Mouse (Mus musculus): Measurements from ENCODE around the gene Gclc.

Gene Gclc

DNA sequence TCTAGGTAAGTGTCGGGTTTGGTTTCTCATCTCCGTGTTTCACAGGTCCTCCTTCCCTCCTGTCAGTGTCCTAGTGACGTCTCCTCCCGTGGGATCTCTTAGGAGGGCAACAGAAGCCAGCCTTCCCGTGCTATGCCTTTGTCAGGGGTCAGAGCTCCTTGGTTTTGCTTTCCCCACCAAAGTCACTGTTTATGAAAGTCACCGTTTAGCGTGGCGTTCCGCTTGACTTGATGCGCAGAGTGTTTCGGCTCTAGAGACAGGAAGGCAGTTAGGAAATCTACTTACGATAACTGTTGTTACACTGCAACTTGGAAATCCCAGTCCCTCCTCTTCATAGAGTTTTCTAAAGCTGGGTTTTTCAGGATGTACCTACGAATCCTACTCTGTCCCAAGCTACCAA is 28.7 kb downstream of the Gclc start:
- 94% methylated on average over 13 of the region's 13 CpGs for WGBS

- WGBS = 72% methylated on average over 8 of the region's 8 CpGs
These were observed 31.1 kb downstream of the Gclc start for GRCm38 (mm10) chr9:77785466-77785865.

DNA sequence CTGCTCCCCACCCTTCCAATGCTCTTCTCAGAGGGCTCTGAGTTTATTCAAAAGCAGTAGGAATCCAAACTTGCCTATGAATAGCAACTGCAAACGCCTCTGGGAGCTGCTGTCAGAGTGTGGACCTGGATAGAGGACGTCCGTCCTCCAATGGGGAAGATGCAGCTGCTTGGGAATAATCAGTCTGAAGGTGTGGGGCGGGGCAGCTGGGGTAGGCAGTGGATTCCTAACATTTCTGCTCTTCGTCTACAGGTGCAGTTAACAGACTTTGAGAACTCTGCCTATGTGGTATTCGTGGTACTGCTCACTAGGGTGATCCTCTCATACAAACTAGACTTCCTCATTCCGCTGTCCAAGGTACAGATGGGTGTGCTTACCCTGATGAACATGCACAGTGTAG is 33.6 kb downstream of the Gclc start:
- 93% methylated on average over 7 of the region's 7 CpGs for WGBS

DNA sequence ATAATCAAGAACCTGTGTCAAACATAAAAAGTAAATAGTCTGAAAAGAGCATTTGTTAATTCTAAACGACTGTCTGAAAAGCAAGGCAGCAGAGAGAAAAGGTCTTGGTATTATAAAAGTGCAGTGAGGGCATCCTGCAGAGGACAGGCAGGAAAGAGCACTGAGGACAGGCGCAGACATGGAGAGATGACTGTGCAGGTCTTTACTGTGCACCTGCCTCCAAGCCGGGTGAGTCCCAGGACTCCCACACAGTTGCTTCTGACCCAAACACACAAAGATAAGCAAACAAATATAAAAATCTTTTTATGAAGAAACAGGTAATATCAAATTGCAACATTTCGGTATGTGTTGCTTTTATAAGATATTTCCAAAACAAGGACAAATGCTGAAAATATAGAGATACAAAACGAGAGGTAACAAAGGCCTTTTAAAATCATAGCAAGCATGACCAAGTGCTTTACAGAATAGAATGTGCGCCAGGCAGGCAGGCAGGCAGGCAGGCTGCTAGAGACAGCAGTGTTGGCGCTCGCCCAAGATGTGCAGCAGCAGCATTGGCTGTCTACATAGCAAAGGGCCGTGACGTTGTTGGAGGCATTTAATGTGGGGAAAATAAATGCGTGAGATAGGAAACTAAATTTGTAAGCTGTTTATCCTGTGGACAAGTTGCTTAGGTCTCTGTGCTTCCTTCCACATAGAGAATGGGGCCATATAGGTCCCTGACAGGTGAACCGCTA is 35.4 kb downstream of the Gclc start:
- 58% methylated on average over 12 of the region's 12 CpGs for WGBS

GRCm38 (mm10) chr9:77793838-77794237 is 39.5 kb downstream of the Gclc start:
- WGBS = 73% methylated on average over 3 of the region's 3 CpGs

DNA sequence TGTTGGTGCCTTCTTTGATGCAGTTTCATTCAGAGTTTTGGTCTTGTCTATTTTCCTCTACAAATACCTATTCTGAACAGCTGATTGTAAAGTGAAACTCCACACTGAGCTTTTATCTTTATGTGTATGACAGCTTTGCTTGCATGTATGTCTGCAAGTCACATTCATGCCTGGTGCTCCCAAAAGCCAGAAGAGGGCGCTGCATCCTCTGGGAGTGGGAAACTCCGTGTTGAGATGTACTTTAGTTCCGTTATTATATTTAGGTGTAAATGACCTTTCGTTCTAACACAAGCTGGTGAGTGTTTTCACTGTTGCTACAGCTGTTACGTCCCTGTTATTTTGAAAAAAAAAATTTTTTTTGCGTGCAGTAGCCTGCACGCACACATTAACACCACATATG is 48.1 kb downstream of the Gclc start:
- WGBS = 52% methylated on average over 7 of the region's 7 CpGs

GRCm38 (mm10) chr9:77806426-77806825 is 52.1 kb downstream of the Gclc start:
- 49% methylated on average over 3 of the region's 3 CpGs for WGBS

- WGBS = 15% methylated on average over 12 of the region's 12 CpGs
These were observed 52.7 kb downstream of the Gclc start for GRCm38 (mm10) chr9:77806842-77807668.

GRCm38 (mm10) chr9:77808481-77808880 is 54.1 kb downstream of the Gclc start:
- 86% methylated on average over 6 of the region's 6 CpGs for WGBS

GRCm38 (mm10) chr9:77818858-77819257 is 64.5 kb downstream of the Gclc start:
- 78% methylated on average over 7 of the region's 7 CpGs for WGBS

GRCm38 (mm10) chr9:77819318-77819717 is 65.0 kb downstream of the Gclc start:
- whole genome bisulfite sequencing = 90% methylated on average over 2 of the region's 2 CpGs

DNA sequence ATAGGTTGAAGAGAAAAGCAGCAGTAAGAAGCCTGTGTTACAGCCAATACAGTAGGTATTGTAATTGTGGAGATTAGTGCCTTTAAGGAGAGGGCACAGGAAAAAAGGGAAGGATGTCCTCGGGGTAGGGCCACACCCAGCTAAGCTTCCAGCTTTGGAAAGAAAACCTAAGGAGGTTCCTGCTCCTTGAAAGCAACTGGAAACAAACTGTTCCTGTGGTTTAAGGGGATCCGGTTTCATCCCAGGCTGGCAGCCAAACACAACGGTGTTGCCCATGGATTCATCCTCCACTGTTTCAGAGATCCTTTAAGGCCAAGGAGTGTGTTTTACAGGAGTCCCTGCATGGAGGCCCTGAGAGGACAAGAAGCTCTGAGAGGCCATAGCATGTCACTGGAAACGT is 66.5 kb downstream of the Gclc start:
- WGBS = 60% methylated on average over 4 of the region's 4 CpGs

GRCm38 (mm10) chr9:77825380-77825961 is 71.1 kb downstream of the Gclc start:
- 39% methylated on average over 7 of the region's 7 CpGs for WGBS

- 66% methylated on average over 4 of the region's 4 CpGs for WGBS
These were observed 71.9 kb downstream of the Gclc start for GRCm38 (mm10) chr9:77826237-77826636.

DNA sequence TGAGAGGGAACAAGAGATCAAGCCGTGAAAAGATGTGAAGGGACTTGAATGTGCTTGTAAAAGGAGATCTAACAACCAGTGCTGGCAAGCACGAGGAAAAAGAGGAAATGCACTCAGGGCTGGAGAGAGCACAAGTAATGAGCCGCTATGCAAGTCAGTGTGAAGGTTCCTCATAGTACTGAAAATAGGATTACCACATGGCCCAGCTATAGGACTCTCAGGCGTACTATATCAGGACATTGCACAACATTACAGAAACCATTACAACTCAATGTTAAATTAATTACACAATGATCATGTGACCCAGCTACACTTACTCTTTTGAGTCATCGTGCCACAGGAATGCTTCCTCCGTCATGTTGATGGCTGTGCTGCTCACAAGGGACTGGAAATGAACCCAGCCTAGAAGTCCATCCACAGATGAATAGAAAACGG is 74.2 kb downstream of the Gclc start:
- WGBS = 63% methylated on average over 7 of the region's 7 CpGs

DNA sequence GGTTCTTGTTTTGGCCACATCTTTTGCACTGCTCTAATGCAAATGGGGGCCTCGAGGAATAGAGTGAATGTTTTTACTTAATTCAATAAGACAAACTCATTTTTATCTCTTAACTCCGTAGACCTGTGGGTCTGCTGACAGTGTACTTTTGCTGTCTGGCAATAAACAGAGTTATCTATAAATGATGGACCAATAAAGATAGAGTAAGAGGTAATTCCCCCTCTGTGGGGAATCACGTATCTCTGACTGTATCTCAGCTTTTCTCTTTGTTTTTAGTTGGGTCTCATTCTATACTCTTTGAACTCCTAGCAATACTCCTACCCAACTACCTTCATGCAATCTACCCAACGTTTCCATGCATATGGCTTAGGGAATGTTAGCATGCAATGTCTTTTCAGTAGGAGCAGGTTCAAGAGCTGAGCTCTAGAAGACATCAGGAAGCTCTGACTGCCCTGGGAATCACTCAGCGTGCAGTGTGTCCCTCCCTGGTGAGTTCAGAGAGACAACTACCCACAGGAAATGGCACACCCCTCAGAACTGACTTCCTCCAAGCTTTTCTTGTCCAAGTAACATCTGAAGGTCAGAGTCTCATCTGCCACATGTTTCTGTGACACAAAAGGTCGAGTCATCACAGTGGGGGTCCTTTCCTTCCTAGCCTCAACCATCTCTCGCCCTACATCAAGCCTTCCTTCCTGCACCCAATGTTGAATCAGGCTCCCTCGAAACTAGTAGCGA is 80.1 kb downstream of the Gclc start:
- WGBS = 63% methylated on average over 9 of the region's 9 CpGs

GRCm38 (mm10) chr9:77835122-77835521 is 80.8 kb downstream of the Gclc start:
- 81% methylated on average over 6 of the region's 6 CpGs for WGBS

DNA sequence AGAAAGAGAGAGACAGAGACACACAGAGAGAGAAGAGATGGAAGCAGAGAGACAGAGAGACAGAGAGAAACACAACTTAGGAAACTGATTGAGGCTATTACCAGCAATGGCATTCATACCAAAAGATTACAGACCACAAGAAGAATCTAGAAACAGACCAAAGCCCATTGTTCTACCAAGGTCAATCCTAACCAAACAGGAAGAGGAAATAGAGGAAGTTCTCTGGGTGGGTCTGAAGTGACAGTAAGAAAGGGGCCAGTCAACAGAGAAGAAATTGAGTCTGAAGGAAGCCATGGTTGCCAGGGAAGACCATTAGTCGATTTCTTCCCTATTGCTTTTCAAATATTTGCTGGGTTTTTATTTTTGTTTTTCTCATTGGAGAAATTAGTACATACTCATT is 81.4 kb downstream of the Gclc start:
- WGBS = 79% methylated on average over 1 of the region's 1 CpGs

DNA sequence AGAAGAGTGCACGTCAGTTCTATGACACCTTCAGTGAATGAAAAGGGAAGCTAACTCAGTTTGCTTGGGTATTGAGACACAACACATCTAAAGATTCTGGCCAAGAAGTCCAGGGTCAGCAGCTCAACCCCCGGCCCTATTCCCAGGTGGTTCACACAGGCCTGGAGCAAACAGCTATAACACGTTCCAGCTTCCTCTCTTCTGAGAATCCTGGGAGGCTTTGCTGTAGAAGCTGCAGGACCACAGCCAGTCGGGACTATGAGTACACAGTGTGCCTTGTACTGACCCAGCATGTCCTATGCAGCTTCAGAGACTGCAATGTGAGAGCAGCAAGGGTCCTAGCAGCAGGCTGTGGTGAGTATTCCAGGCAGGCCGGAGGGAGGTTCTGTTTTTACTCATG is 84.3 kb downstream of the Gclc start:
- 75% methylated on average over 5 of the region's 5 CpGs for WGBS
